Mouse (Mus musculus): ENCODE data around the gene Nhlh1.

Gene Nhlh1

GRCm38 (mm10) chr1:172052766-172053279 lies 4.5 kb downstream of the Nhlh1 start:
- DNase-seq, result no peak

DNA sequence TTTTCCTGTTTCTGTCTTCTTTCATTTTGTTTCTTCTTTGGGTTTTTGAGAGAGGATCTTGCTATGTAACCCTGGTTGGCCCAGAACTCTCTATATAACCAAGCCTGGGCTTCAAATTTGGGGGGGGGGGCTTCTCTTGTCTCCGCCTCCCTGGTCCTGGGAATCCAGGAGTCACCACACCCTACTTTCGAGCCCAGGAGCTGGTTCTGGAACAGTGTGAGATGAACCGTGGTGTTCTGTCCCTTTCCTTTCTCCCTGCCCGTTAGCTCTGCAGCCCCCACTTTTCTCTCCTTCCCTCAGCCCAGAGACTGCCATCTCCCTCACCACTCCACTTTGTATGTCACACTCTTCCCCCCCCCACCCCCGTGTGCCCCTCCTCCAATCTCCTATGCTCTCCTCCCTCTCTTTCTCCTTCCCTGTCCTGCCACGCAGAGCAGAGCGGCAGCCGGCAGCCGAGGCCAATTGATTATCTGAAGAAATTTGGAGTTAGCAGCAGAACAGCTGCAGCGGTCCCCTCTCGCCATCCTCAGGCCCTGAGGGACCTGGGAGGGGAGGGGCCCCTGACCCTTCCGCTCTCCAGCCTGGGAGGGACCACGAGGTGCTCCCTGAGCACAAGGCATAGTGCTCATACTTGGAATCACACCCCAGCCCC lies 8.1 kb downstream of the Nhlh1 start:
- DNase-seq, result no peak

DNA sequence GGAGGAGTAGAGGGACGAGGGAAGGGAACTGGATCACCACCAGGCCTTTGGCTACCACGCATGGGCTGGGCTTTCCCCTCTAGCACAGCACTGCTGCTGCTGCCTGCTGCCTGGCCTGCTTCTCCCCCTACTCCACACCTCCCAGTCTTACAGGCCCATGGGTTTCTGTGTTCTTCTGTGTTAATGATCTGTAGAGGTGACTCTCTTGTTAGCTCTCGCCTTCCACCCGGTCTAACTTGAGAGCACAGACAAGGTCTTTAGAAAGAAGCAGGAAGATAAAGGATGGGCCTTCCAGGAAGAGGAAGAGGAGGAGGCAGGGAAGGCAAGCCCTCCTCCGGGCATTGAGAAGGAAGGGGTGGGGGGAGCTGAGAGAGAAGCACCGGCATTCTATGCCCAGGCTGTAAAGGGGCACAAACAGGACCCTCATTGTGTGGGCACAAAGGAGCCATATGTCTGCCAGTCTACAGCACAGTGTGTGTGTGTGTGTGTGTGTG lies 9.1 kb downstream of the Nhlh1 start:
- no peak for DNase-seq

GRCm38 (mm10) chr1:172046938-172047337 lies 10.4 kb downstream of the Nhlh1 start:
- peak; percentile 73 for DNase-seq

DNA sequence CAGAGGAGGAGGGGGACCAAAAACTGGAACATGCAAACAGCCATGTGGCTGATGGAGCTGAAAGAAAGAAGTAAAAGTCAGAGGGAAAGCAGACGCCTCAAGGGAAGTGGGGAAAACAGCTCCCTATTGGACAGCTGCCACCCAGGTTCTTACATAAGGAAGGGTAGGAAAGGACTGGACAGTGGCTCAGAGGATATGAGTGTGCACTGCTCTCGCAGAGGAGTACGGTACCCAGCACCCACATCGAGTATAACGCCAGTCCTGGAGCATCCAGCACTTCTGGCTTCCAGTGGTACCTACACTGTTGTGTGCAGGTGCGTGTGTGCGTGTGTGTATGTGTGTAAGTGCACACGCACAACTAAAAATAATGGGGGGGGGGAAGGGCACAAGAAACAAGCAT lies 11.0 kb downstream of the Nhlh1 start:
- DNase-seq, result no peak

DNA sequence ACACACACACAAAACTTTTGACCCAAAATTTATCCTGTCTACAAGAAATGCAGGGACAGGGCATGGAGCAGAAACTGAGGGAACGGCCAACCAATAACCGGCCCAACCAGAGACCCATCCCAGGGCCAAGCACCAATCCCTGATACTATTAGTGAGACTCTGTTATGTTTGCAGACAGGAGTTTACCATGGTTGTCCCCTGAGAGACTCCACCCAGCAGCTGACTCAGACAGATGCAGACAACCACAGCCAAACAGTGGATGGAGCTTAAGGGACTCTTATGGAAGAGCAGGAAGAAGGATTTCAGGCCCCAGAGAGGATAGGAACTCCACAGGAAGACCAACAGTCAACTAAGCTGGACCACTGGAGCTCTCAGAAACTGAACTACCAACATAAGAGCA lies 27.5 kb downstream of the Nhlh1 start:
- DNase-seq, result no peak

DNA sequence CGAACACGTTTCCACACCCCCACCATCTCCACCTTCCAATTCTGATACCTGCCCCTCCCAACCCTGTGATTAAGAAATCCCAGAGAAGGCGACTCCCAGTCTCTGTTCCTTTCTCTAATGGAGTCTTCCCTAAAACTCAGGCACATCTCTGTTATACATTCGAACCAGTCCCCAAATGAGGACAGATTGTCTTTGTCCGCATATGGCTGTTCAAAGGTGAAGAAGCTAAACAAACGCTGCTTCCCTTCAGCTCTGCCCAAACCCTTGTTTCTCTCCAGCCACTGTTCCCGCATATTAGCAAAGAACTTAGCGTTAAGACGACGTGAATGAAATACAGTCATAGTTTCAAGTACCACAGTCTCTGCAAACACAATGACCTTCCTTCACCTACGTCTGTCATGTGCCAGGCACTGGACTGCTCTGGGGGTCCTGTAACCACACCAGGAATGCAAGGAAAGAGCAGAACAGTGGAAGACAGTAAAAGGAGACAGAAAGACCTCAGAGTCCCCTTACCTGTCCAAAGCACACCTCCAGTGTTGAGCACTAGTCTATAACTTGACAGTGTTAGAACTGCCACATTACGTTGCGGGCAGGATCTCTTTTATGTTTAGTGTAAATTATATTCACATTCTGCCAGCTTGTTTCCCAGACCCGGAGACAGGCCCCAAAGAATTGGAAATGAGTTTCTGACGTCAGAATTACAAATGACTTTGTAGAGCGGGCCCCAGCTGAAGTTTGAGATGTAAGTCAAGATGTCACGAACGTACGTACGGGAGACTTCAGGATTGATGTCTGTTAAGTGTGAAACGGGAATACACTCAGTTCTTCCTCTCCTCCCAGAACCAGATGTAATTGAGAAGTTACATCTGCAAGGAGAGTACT lies 28.7 kb downstream of the Nhlh1 start, which contains the start of gene Vangl2:
Gene Vangl2 (minus strand): TSS at position 51 of the 882 bp plus-strand sequence.
- no peak for DNase-seq

- no peak for DNase-seq
Observed at GRCm38 (mm10) chr1:172027809-172028102, 29.6 kb downstream of the Nhlh1 start.

DNA sequence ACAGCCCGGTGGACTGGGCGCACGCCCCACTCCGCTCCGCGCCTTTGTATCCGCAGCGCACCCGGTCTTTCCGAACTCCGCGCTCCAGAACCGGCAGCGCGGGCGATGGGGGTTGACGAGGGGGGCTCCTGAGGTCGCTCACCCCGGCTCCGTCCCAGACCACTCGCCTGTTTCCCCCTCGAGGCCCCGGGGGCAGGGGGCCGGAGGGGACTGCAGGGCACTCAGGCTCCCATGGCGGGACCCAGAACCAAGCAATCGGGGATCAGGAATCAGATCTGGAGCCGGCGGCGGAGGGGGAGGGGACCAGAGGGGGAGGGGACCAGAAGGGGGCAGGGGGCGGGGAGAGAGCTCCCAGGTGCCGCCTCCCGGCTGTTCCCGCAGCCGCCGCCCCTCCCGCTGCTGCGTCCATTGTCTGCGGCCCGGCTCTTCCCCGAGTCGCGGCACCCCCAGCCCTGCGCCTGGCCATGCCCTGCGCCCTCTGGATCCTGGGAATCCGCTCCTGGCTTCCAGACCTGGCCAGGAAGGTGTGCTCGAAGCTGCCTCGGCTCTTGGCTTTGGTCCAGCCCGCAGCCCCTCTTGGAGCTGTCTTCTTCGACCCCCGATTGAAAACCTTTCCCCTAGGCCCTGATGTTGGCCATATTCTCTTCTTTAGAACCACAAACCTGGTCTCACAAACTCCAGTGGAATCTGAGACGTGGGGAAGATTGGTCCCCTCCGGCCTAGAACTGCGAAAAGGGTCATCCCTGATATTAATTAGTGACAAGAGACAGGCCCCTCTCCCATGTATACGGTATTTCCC lies 30.2 kb downstream of the Nhlh1 start:
- DNase-seq, result peak; percentile 94

DNA sequence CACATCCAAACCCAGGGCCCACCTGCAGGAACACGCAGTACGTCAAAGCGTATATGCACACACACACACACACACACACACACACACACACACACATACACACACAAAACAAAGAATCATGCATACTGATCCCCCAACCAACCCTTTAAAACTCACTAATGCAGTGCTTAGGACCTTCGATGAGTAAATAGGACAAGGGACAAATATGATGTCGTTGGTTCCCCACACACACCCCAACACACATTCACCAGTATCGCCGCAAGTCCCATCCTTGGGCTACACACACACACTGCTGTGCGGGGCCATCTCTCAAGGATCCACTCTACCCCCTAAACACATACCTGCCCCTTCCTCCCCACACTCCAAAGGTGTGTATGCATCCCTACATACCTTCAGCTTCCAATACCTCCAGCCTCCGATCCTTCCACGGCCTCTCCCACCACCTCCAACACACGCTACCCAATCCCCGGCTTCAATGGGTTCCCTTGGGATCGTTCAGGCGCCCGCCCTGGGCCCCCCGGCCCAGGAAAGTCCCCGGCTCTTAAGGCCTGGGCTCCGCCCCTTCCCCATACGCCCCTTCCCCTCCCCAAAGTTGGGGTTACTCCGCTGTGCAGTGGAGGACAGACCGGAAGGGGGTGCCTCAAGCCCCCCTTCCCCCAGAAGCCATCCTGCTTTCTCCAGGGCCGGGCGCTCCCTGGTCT lies 31.0 kb downstream of the Nhlh1 start:
- DNase-seq, result no peak

GRCm38 (mm10) chr1:172025201-172025904 lies 32.0 kb downstream of the Nhlh1 start:
- DNase-seq, result no peak

GRCm38 (mm10) chr1:172024140-172024895 lies 33.1 kb downstream of the Nhlh1 start:
- DNase-seq, result no peak

DNA sequence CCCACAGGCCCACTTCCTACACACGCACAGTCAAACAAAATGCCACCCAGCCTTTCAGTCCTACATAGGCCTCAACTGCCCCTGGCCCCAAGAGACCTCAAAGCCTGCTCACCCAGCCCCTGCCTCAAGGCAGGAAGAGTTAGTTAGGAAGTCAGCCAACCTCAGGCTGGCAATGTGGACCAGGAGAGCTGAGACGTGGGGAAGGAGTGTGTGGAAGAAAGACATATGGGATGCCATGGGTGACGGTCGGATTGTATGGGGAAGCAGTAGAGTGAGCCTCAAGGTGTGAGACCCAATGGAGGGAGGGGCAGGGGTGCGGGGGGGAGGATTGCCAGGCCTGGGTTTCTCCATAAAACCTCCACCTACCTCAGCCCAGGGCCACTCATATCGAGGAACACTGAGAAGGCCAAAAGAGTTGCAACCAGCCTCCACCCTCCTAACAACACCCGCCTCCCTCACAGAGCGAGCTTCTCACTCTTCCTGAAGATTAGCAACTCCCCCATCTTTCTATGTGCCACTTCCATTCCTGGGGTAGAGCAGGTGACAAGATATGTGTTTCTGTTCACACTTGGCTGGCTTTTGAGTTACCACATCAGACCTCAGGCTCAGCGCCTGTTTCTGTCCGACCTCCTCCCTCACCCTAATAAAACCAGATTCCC lies 37.4 kb downstream of the Nhlh1 start:
- no peak for DNase-seq

DNA sequence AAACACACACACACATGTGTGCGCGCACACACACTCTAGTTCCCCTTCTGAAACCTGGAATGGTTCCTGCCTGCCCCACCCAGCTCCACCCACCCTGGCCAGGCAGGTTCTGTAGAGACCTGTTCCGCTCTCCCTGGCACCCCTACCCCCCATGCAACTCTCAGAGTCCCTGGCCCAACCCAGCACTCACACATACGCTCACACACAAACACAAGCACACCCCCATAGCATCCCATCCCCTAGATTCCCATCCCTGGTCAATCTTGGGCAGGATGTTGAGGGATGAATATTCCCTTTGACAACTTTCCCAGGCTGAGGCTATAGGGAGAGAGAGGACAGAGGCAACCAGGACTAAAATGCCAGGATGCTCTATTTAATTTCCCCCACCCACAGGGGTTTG lies 38.0 kb downstream of the Nhlh1 start:
- DNase-seq, result no peak

DNA sequence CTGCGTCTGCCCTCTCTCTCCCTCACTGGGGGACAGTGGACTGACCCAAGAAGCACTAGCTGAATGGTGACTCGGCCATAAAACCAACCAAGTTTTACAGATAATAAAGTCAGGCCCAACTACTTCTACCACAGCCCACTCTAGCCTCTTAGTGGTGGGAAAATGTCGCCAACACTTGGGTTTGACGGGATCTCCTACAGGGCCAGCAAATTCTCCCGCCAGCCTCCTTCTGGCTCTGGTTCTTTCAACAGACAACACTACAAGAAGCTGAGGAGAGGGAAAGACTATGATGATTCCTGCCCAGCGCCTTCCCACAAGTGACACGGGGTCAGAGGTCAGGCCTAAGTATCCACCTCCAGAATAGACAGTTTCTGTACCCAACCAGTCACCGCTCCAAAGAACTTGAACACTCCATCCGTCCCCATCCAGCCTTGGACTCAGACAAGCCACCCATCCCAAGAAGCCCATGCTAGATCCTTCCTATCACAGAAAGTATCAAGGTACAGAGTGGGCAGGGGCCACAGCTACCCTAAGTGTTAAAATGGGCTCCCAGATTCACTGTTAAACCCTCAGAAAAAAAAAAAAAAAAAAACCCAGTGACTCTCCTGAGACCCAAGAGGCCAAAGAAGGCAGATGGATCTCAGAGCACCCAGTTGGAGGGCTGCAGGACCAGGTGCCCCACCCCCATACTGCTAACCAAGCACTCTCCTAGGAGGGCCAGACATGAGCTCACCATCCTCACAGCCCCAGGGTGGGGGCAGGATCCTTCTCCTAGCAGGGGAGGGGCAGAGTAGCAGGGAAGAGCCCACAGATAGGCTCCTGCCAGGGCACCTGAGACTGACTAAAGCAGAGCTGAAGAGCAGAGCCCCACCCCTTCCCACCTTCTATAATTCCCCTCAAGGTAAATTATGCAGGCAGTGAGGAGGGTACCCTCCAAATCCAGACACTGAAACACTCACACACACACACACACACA lies 38.7 kb downstream of the Nhlh1 start:
- DNase-seq, result no peak

- no peak for DNase-seq
Observed at GRCm38 (mm10) chr1:172017517-172018070, 39.8 kb downstream of the Nhlh1 start.

DNA sequence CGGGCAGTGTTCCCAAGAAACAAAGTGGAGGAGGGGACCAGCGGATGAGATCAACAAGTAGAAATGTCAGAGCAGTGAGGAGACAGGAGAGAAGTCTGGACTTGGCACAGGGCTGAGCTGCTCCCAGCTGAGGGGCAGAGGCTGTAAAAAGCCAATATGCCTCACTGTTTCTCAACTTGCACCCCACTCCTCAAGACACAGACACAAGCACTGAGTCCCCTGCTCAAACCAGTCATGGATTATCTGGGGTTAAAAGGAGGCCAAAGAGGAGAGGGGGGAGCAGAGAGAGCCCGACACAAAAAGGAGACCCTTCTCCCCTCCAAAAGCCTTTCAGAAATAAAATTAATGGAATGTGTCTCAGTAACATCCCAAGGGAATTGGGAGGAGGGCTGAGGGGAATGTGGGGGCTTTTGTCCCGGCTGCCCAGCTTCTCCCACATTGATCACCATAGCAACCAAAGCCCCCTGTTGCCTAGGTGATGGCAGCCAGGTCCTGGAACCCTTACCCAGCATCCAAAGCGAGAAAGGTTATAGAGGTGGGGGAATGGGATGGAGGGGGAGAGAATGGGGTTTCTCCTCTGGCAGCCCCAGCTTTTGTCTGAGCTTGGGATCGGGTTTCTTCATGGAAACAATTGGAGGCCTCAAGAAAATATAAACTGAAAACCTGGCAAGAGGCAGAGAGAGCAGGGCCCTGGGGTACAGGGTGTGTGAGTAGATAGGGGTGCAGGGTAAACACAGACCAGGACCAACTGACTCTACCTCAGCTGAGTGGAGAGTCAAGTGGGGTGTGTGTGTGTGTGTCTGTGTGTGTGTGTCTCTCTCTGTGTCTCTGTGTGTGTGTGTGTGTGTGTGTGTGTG lies 40.5 kb downstream of the Nhlh1 start:
- DNase-seq, result no peak

GRCm38 (mm10) chr1:172016031-172016430 lies 41.3 kb downstream of the Nhlh1 start:
- no peak for DNase-seq

Measured in lung, postnatal 14 days (tissue).